Mouse (Mus musculus): ENCODE measurements around the gene Oprl1. TPM values are rescaled to one million over a fixed set of nuclear protein-coding genes. Genes with fewer than 3 reads are reported as not detected.
A peak's percentile ranks its signal among the peaks of the same experiment; 100 is the strongest.

Gene Oprl1
- total RNA-seq, 2 experiments from 2014 or later = 54.7 to 55.4 TPM

DNA sequence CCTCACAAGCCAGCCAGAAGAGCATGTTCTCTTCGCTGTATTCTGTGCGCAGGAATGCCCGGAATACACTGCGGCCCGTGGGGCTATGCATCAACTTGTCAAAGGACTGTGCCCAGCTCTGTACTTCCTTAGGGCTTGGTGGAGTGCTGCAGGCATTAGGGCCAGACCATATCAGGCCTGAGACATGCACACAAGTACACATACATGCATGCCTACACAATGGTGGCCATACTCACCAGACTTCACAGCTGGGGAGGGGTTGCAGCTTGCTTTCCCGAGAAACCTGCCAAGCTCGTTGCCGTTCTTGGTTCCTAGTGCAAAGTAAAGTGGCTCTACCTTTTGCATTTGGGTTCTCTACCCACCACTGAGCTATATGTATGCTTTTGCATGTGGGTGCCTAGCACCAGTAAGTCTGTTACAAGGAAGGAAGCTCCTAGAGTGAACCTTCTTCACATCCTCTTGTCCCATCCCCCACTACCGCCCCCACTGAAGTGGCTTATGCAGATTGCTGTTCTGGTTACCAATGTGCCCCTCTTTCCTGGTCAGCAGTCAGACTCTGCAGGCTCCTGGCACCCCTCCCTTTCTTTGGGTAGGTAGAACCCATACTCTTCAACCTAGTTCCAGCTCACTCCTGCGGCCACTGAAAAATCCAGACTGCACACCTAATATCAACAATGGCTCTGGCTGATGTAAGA is 25.2 kb upstream of the Oprl1 start:
- peak in 1 of 2 experiments; percentile 21 for DNase-seq (ENCODE audit: low spot score in 2 of 2)
- intact Hi-C loops (cut with DNase I) = no loop called here

DNA sequence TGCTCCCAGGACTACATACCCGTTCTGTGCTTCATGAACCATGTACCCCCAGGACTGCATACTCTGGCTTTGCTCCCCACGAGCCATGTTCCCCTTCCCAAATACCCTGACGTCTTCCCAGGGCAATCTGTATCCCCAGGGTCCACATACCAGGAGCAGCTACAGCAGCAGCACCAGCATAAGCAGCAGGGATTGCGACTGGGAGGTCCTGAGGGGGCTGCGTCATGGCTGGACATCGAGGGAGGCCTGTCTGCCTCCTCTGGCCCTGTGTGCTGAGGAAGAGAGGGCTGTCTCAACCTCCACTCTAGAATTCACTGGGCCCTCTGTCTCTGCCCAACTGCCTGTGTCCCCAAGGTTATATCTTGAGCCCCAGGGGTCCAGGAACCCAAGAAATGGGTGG is 23.7 kb upstream of the Oprl1 start:
- intact Hi-C loops (cut with DNase I) = no loop called here
- DNase-seq (ENCODE audit: low spot score in 2 of 2) = no peak

GRCm38 (mm10) chr2:181691571-181691970 is 23.2 kb upstream of the Oprl1 start:
- peak in 1 of 2 experiments; percentile 3 for DNase-seq (ENCODE audit: low spot score in 2 of 2)
- intact Hi-C loops (cut with DNase I) = no loop called here

DNA sequence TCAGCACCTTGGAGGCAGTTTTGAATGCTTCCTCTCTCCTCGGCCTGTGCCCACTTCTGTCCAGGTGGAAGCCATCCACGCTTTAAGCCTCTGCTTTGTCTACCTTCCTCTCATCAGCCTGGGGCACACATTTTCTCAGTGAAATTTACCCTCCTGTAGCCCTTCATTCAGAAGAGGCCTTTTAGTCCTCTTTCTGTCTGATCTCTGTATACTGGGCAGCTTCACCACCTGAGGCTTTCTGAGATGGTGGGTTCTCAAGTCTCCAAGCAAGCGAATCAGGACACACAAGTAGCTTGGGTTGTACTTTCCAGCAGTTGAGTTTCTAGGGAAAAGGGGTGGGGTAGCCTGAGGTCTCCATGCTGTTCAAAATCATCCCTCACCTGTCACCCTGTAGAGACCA is 22.5 kb upstream of the Oprl1 start:
- no peak for DNase-seq (ENCODE audit: low spot score in 2 of 2)
- intact Hi-C loops (cut with DNase I) = no loop called here

GRCm38 (mm10) chr2:181693339-181694280 is 21.2 kb upstream of the Oprl1 start, which contains the start of gene Rgs19:
Gene Rgs19 (minus strand): TSS chr2:181693977.
- intact Hi-C loops (cut with DNase I) = no loop called here

GRCm38 (mm10) chr2:181694581-181694980 is 20.2 kb upstream of the Oprl1 start:
- intact Hi-C loops (cut with DNase I) = no loop called here
- DNase-seq (ENCODE audit: low spot score in 2 of 2) = no peak

More at GRCm38 (mm10) chr2:181693339-181694280, 21.2 kb upstream of the Oprl1 start, which contains the start of gene Rgs19:
- peak; percentile 81 to 87 for DNase-seq (ENCODE audit: low spot score in 2 of 2)

GRCm38 (mm10) chr2:181695776-181696175 is 19.0 kb upstream of the Oprl1 start:
- intact Hi-C loops (cut with DNase I) = no loop called here
- DNase-seq (ENCODE audit: low spot score in 2 of 2) = no peak

DNA sequence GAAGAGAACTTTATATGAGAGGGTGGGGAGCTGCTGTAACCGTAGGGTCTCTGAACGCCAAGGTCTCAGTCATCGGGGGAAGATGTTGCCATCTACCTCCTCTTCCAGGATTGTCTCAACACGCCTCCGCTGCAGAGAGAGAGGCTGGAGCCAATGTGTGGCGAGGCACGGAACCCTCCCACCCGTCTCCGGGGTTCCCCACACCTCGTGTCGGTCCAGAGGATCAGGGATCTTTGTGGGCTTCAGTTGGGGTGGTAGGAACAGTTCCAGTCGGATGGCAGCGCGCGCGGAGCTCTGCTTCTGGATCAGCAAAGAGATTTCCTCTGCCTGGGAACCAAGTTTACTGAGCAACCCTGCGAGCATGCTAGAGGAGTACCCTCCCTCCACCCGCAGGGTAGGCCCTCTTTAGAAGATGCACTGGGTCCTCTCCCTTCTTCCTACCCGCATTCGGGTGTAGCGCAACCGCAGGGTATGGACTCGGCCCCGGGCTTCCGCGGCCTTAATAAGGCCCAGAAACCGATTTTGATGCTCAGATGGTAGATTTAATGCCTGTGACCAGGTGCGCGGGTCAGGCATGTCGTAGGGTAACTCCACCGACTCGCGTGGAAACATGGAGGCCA is 17.9 kb upstream of the Oprl1 start:
- DNase-seq (ENCODE audit: low spot score in 2 of 2) = no peak
- intact Hi-C loops (cut with DNase I) = no loop called here

GRCm38 (mm10) chr2:181698241-181698640 is 16.6 kb upstream of the Oprl1 start, which contains the start of gene Lkaaear1:
Gene Lkaaear1 (minus strand): TSS chr2:181698442.
- DNase-seq (ENCODE audit: low spot score in 2 of 2) = no peak
- intact Hi-C loops (cut with DNase I) = no loop called here

GRCm38 (mm10) chr2:181706668-181707067 is 8.1 kb upstream of the Oprl1 start:
- intact Hi-C loops (cut with DNase I) = loop anchor here (5.0 kb wide), 1 partner anchor 49 kb away; the partner anchor contains the start of gene Gm29797
- DNase-seq (ENCODE audit: low spot score in 2 of 2) = no peak

- intact Hi-C loops (cut with DNase I) = no loop called here
- DNase-seq (ENCODE audit: low spot score in 2 of 2) = peak; percentile 53 to 58
Observed at GRCm38 (mm10) chr2:181713749-181714148, 1.1 kb upstream of the Oprl1 start.

DNA sequence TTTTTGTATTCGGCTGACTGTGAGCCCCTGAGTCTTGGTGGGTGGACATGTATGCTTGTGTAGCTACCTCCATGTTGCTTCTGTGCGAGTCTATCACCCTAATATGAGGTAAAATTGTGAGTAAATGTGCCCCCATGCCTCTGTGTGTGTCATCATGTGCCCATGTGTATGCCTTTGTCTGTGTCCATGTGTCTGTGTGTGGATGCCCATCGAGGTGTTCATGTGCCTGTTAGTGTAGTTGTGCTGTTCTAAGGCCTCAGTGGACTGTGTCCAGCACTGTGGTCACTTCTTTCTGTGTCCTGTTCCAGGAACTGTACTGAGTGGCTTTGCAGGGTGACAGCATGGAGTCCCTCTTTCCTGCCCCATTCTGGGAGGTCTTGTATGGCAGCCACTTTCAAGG is 566 bp downstream of the Oprl1 start:
- no peak for DNase-seq (ENCODE audit: low spot score in 2 of 2)
- intact Hi-C loops (cut with DNase I) = no loop called here

- intact Hi-C loops (cut with DNase I) = no loop called here
- DNase-seq (ENCODE audit: low spot score in 2 of 2) = no peak
Observed at GRCm38 (mm10) chr2:181716991-181717390, 2.2 kb downstream of the Oprl1 start.

DNA sequence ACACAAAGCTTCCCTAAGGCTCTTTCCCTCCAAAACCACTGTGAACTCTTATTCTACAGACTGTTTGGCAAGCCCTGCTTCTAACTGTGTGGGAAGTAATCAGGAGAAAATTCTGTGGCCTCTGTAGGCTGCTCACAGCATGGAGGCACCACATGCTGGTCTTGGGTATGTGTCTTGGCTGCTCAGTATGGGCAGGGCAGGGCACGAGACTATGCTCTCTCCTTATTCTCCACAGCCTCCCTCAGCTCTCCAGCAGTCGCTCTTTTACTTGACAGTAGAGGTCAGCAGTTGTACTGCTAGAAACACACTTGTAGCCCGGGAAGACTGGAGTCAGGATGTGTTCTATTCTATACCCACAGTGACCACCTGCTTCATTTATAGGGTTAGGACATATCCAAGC is 5.2 kb downstream of the Oprl1 start:
- no peak for DNase-seq (ENCODE audit: low spot score in 2 of 2)
- intact Hi-C loops (cut with DNase I) = loop anchor here (10.0 kb wide), 1 partner anchor 115 kb away; the partner anchor contains the start of gene Pcmtd2

DNA sequence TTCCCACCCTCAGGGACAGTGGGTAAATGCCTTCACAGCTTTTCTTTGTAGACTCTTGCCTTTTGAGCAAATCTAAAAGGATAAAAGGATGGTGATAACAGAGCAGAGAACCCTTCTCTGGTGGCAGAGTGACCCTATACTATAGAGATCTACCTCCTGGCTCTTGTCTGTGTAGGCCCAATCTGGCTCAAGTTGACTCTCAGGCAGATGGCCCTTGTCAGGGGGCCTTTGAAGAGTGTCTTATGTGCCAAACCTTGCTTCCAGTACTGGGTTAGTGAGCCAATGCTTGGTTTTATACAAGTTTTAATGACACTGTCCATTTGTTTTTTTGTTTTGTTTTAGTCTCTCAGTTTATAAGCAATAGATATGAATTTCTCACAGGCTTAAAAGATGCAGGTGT is 6.4 kb downstream of the Oprl1 start:
- no peak for DNase-seq (ENCODE audit: low spot score in 2 of 2)
- intact Hi-C loops (cut with DNase I) = loop anchor here (10.0 kb wide), 1 partner anchor 114 kb away; the partner anchor contains the start of gene Pcmtd2

DNA sequence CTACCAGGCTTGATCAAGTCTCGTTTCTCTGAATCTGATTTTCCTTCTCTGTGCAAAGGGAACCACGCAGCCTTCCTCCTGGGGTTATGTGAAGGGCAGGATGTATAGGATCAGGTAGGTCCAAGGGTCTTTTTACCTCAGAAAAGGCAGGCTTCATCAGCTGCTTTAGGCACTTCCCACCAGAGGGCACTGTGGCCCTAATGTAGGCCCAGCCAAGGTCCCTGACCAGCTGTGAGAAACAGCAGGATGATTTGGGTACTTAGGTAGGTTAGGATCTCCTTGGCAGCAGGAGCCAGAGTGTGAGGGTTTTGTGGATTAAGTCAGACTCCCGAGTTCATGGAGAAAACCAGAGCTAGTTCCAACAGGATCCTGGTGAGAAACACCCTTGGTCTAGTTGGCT is 7.4 kb downstream of the Oprl1 start:
- intact Hi-C loops (cut with DNase I) = loop anchor here (1.0 to 10.0 kb wide), 2 partner anchors 113 to 145 kb away; partner anchors contain the start of gene Pcmtd2
- DNase-seq (ENCODE audit: low spot score in 2 of 2) = no peak

- intact Hi-C loops (cut with DNase I) = loop anchor here (10.0 kb wide), 1 partner anchor 107 kb away; the partner anchor contains the start of gene Pcmtd2
- no peak for DNase-seq (ENCODE audit: low spot score in 2 of 2)
Observed at GRCm38 (mm10) chr2:181727659-181728262, 12.9 kb downstream of the Oprl1 start.

DNA sequence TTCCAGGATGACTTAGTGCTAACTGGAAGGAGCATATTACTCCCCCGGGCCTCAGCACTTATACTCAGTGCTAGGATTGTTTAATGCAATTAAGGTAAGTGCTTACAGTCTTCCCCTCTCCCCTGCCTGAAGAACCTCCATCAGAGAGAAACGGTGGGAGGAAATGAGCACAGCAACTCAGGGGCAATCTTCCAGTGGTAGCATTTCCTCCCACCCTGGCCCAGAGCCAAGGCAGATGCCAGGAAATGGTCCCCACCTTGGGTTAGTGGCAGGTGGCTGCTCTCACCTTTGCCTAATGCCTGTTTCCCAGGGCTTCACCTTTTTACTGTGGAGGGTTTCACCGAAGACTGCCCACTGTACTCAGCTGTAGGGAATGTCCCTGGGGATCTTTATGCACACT is 15.2 kb downstream of the Oprl1 start:
- intact Hi-C loops (cut with DNase I) = no loop called here

GRCm38 (mm10) chr2:181752626-181753025 is 37.8 kb downstream of the Oprl1 start:
- intact Hi-C loops (cut with DNase I) = no loop called here
- no peak for DNase-seq (ENCODE audit: low spot score in 2 of 2)

More for the DNA sequence above, 15.2 kb downstream of the Oprl1 start:
- DNase-seq (ENCODE audit: low spot score in 2 of 2) = no peak

All from left cerebral cortex, postnatal 36 days (tissue).